Mouse (Mus musculus): Measurements from ENCODE around the gene Pla2g2f.
A peak's percentile ranks its signal among the peaks of the same experiment; 100 is the strongest.

Gene Pla2g2f

DNA sequence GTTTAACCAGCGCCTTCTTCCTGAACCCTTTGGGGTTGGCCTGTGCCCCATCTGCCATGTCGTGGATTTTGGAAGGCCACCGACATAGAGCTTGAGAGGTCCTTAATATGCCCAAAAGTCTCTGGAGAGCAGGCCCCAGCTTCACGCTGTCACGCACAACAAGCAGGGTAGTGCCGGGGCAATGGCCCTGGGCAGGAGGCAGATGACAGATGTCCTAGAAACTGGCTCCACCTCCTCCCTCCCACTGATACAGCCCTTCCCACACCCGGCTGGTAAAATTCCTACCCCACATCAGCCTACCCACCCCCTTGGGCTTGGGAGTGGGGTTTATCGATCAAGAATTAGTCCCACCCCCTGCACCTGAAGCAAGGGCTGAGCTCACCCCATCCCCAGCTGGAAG, at the start of gene Pla2g2f:
Gene Pla2g2f (minus strand): TSS at position 211 of the 400 bp plus-strand sequence.
- no peak for DNase-seq (ENCODE audit: low read depth, low spot score)

DNA sequence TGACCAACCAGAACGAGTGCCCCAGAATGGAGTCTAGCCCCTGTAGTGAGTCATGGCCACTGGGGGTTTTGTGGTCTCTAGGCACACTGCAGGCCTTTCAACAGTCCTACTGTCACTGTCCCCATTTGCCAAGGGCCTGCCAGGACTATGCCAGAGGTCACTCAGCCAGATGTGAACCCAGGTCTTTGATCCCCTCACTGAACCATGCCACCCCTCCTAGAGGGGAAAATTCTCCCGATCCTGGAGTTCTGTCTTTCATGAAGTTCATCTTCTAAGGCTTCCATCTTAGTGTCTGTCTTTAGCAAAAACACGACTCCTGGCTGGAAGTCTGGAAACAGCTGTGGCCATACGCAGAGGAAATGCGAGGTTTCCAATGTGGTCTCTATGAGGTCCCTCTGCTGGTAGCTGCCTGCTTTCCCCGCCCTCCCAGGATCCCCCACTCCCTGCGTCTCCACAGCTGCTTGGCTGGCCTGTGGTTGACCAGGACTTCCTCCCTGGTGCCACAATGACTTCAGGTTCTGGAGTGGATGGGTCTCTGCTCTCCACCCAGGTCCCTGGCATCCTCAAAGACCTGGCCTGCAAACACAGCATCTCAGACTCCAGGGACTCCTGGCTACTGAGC, 49.6 kb upstream of the Pla2g2f start:
- DNase-seq (ENCODE audit: low read depth, low spot score): no peak

DNA sequence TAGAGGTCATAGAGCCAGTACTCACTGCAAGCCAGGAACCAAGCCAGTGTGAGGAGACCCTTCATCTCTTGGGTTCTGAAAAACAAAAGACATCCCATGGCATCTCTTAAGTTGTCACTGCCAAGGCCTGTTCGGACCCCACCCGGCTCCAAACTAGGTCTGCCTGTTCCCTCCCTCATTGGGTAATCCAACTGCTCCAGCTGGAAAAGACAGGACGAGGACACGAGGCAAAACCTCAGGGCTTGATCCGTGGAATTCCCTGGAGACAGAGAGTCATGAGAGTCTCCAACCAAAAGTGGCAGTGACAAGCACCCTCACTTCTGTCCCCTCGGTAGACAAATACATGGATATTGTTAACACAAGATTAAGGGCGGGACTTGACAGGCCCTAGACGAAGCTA, 48.7 kb upstream of the Pla2g2f start:
- DNase-seq (ENCODE audit: low read depth, low spot score): no peak

DNA sequence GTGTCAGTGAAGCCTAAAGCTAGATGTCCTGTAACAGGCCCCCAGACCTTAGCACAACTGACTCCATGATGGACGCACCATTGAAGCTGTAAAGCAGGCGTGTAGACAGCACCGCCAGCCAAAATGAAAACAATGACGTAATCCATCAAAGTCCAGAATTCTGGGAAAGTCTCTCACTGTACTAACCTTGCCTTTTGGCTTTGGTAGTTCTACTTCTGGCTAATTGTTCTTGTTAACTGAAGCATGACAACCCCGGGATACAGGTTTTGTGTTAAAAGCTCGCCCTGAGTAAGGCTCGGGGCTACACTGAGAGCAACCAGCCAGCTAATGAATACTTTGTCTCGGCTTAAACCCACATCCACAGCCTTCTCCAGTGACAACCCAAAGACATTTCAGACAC, 47.8 kb upstream of the Pla2g2f start:
- DNase-seq (ENCODE audit: low read depth, low spot score): no peak

DNA sequence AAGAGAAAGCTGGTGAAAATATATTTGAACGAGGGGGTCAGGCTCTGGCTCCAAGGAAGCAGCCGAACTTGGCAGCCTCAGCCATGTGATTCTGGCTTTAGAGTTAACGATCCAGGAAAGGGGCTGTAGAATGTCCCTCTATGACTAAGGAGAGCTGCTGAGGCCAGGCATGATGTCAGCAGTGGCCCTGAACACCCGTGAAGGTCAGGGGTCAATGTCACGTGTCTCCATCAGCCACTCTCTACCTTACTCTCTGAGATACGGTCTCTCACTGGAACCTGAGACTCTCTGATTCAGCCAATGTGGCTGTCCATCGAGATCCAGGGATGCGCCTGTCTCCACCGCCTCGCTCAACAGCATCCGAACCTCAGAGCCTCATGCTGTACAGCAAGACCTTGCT, 45.5 kb upstream of the Pla2g2f start:
- no peak for DNase-seq (ENCODE audit: low read depth, low spot score)

DNA sequence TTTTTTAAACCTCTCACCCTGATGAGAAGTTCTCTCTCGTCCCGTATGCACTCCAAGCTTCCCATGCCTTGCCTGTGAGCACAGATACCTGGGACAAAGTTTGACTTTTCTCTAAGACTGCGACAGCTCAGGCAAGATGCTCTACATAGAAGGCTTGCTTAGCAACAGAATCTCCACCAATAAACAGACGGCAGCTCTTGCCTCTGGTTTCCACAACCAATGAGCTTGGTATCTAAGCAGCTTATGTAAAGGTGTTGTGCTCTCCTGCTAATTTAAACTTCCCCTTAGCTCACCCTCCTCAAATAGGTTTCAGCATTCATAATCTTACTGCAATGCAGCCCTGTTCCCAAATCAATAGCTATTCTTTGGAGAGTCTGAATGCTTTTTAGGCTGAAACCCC, 44.2 kb upstream of the Pla2g2f start:
- DNase-seq (ENCODE audit: low read depth, low spot score): no peak

DNA sequence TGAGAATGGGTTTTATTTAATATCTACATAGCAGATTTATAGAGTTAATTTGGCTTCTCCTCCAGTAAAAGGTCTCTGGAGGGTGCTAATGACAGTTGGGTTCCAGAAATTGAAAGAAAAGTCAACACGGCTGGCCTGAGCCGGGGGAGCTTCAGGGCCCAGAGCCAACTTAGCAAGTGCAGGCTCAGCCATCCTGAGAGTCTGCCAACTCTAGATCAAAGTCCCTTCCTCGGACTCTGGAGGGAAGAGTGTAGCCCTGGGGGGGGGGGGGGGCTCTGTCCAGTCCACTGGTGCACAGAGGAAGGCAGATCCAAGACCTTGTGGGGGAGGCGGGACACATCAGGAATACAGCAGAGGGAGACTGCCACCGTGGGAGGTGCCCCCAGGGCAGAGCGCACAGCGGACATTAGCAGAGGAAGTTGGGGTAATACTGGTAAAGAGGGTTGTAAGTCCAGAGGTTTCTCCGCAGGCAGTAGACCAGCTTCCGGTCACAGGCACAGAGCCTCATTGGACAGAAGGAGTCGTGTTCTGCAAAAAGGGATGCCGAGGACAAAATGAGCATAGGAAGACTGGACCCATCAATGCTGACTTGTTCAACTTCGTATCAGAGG, 42.8 kb upstream of the Pla2g2f start:
- no peak for DNase-seq (ENCODE audit: low read depth, low spot score)

DNA sequence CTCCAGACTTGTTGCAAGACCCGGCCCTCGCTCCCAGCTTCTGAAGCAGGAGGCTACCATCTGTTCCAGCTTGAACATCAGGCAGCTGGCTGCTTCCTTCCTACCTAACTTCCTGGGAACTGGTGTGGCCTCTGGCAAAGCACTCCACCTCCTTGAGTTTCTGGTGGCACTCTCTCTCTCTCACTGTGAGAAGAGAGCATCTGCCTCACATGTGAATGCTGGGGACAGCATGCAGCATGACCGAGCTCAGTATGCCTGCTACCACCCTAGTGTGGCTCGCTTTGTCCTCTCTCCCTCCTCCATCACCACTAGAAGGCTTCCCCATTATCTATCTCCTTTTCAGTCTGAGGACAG, 39.8 kb upstream of the Pla2g2f start:
- no peak for DNase-seq (ENCODE audit: low read depth, low spot score)

DNA sequence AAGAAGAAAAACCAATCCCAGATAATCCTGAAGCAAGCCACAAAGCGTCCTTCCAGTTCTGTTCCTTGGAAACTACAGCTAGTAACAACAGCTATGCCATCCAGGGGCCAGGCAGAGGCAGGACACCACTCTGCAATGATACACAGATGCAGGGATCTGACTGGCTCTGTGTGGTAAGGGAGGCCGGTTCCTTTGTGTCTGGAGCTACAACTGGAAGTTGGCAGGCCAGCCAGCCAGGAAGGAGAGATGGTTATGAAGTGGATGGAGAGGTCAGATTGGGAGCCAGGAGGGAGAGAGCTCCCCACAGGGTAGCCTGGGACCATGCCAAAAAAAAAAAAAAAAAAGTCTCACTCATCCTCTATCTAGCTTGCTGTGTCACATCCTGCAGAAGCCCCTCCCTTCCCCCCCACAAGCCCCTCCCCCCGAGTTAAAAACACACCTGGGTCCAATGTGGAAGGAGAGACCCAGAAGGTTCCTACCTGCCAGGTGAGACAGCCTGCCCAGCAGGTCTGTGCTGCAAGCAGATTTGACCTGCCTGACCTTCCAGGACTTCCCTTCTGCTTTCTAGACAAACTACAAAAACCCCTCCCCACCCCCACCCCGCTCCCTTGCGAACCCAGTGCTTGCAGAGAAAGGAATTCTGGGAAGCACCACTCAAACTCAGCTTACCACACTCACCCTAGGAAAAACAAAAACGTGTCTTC, 39.2 kb upstream of the Pla2g2f start:
- peak; percentile 65 for DNase-seq (ENCODE audit: low read depth, low spot score)

DNA sequence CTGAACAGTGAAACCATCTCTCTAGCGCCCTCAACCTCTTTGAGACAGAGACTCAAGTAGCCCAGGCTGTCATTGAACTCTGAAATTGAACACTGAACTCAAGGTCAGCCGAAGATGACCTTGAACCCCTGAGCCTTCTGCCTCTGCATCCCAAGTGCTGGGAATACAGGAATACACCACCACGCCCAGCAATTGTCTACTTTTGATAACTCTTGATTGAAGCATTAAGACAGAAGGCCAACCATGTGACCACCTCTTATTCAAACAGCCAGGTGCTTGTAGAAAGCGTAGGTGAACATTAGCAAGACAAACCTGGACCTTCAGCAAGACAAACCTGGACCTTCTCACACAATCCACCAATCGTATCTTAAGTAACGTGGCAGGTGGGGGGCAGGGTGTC, 36.9 kb upstream of the Pla2g2f start:
- DNase-seq (ENCODE audit: low read depth, low spot score): peak; percentile 99

DNA sequence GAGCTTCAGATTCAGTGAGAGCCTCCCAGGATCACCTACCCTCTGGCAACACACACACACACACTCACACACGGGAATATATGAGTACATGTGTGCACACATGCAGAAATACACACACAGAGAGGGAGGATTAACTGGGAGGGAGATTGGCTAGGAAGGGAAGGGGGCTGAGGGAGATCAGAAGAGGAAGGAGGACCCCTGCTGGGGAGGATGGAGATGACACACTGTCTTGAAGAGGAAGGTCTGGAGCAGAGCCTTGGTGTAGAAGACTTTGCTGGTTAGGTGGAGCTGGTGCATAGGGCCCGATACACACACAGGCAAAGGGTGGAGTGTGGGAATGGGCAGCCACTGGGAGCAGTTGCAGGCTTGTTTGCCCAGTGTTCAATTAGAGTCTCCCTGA, 35.9 kb upstream of the Pla2g2f start:
- DNase-seq (ENCODE audit: low read depth, low spot score): peak; percentile 71

DNA sequence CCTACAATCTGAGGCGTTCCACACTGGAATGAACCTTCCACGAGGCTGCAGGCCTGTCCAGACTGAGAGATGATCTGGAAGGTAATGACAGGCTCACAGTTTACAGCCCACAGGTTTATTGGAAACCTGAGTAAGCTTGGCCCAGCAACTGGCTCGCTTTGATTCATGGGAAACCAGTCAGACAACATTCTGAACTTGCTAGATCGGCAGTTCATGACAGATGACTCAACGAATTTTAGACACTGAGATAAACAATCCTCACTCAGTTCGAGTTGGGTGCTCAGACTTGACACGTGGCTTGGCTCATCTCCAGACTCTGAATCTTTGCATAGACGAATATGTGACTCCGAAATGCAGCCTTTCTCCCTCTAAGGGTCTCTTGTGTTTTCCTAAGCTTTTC, 35.2 kb upstream of the Pla2g2f start:
- no peak for DNase-seq (ENCODE audit: low read depth, low spot score)

DNA sequence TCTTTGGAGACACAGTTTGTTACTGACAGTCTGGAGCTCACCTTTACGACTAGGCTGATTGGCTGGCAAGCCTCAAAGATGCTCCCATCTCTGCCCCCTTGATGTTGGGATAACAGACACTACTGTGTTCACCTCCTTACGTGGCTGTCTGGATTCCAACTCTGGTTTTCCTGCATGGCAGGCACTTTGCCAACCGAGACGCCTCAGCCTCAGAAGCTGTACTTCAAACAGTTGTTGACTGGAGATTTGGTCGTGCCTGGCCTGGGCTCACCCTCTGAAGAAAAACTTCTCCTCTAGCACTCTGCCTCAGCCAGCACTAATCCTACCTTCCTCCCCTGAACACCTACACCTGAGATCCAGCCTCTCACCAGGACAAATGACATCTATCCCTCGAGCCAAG, 34.0 kb upstream of the Pla2g2f start:
- no peak for DNase-seq (ENCODE audit: low read depth, low spot score)

DNA sequence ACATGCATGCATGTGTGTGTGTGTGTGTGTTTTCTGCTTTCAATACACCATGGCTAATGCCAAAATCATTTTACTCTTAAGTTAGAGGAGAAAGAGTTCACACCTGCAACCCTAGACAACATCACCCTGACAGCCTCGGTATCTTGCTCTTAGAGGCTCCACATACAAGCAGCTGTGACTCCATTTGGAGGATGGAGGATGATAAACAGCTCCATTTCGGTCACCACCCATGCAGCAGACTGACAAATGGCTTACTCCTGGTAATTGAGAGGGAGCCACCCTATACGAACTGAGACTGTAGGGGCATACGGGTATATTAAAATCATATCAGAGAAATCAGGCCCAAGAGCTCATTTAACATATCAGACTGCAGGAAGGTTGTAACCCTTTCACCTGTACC, 31.0 kb upstream of the Pla2g2f start:
- no peak for DNase-seq (ENCODE audit: low read depth, low spot score)

DNA sequence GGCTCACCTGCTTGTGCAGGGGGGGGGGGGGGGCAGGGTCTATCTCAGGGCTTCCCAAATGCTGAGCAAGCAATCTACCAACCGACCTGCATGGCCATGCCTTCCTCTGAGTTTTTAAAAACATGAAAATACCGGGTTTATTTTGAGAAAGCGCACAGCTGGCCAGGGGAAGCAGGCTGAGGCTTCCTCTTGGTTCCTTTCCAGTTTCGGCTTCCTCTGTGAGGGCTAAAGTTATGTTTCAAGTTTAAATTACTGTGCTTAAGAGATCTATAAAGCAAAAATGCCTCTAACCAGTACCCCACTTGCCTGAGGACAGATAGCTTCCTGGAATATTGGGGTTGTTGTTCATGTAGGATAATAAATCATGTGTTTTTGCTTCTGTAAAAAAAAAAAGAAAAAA, 28.7 kb upstream of the Pla2g2f start:
- DNase-seq (ENCODE audit: low read depth, low spot score): no peak

DNA sequence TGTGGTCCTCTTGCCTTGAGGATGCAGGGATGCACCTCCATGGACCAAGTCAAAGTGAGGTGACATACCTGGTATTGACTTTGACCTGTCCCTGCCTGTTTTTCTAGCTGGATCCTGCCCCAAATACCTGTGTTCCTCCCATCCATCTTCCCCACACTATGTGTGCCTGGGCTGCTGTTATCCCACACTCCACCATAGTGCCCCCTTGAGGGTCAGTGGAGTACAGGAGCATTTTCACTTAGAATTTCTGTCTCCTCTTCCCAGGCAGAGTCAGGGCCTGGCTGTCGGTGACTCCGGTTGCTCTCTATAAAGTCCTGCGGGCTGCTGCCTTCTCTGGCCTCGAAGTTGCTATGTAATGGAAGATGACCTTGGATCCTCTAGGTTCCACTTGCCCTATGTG, 28.3 kb upstream of the Pla2g2f start:
- DNase-seq (ENCODE audit: low read depth, low spot score): peak; percentile 58

DNA sequence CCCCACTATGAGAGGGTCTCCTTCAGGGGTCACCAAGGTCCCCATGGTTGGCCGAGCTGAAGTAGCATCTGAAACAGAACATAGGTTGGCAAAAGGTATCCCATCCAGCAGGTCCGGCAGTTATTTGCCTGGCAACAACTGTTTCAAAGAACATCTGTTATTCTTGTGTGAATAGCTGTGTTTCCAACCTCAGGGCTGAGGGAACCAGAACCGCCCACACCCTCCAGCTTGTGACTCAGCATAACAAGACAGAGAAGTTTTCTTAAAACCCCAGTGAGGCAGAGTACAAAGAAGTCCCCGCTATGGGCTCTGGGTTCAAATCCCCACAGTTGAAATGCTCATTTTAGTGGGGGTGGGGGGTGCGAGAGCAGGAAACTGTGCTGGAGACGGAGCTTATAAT, 24.7 kb upstream of the Pla2g2f start:
- no peak for DNase-seq (ENCODE audit: low read depth, low spot score)

DNA sequence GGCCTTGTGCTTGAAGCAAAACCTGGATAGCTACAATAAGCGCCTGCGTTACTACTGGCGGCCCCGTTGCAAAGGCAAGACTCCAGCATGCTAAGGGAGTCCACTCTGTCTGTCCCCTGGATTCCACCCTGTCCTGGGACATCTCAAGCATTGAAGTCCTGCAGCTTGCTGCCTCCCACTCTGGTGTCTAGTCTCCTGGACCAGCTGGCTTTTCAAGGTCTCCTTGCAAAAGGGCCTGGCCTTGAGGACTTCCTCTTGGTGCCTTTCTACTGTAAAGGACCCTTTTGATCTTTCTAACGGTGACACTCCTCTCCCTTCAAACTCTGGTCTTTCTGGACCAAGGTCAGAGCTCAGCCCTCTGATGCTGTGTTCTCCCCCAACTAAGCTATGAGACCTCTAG, 22.9 kb upstream of the Pla2g2f start:
- DNase-seq (ENCODE audit: low read depth, low spot score): no peak

DNA sequence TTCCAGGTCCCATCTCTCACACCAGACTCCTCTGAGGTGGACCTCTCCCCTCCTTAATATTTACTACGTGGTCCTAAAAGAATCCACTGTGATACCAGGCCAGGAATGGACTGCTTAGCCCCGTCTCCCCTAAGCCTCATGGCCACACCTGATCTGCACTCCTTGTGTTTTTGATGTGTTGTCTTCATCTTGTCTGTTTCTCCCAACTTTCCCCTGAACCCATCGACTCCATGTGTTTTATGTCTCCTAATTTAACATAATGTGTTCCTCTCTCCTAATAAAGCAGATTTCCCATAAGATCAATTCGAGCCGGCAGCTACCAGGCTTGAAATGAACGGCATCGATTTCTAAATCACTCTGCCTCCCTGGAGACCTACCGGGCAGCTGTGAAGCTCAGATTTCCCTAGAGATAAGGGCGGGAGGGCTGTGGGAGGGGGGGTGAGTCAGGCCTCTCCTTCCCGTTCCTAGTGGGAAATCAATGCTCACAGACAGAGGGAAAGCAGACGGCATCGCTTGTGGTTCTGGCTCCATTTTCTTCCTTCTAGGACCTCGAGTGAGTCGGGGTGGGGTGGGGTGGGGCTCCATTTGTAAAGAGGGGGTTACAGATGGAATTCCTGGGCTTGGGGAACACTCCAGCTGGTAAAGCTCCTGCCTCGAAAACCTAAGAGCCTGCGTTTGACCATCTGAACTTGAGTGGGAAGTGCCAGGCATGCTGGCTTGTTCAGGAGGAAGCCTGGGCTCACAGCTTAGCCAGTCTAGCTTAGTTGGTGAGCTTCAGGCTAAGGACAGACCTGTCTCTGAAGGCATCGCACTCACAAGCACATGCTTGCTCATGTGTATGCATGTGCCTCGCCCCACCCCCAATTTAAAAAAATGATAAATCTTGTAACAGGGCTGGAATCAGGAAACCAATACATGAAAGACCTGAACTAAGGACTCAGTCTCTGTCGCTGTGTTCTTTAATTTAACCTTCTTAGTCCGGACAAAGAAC, 20.3 kb upstream of the Pla2g2f start:
- DNase-seq (ENCODE audit: low read depth, low spot score): no peak

DNA sequence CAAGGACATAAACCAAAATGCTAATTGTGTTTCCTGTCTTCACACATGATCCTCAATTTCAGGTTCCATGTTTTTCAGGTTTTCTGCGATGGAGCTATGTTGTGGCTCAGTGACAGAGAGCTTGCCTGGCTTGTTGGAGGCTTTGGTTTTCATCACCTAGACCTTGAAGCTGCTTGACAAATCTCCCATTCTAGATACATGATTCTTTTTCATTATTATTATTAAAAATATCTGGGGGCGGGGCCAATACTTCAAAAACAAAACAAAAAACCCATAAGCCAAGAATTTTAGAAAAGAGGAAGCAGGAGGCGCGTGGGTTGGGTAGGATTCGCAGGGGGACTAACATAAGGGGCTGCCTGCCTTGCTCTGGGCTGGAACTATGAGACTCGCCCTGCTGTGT, 18.0 kb upstream of the Pla2g2f start, which contains the start of gene Pla2g2d:
Gene Pla2g2d (plus strand): TSS at position 301 of the 400 bp plus-strand sequence.
- no peak for DNase-seq (ENCODE audit: low read depth, low spot score)

DNA sequence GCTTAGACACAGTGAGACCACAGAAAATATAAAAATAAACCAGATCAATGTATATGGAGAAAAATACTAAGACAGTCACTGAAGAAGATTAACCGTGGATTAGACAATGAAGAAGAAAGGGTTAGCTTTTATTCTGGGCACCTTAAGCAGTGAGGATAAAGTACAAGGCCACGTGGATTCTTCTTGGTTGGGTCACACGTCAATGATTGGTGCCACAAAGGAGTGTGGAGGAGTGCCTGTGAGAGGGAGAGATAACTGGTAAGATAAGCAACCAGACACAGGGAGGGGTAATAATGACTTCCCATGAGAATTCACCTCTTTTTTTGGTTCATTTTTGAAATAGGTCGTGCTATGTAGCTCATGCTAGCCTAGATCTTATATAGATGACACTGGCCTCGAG, 15.0 kb upstream of the Pla2g2f start:
- no peak for DNase-seq (ENCODE audit: low read depth, low spot score)

DNA sequence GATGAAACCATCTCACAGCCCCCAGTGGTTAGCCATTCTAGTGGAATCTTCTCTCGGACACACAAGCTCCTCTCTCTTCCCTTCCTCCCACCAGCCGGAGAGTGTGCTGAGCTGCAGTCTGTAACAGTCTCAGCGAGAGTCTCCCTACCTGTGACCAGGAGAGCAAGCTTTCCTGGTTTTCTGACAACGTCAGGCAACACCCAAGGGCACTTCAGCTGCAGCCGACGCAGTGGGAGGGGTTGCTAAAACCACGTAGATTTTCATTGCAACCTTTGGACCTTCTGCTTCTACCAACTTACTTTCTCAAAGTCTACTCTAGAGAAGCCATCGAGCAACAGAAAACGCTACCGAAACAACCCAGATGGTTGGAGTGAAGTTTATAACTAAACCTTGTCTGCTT, 14.5 kb upstream of the Pla2g2f start:
- DNase-seq (ENCODE audit: low read depth, low spot score): no peak
